In the genomic region with DNA sequence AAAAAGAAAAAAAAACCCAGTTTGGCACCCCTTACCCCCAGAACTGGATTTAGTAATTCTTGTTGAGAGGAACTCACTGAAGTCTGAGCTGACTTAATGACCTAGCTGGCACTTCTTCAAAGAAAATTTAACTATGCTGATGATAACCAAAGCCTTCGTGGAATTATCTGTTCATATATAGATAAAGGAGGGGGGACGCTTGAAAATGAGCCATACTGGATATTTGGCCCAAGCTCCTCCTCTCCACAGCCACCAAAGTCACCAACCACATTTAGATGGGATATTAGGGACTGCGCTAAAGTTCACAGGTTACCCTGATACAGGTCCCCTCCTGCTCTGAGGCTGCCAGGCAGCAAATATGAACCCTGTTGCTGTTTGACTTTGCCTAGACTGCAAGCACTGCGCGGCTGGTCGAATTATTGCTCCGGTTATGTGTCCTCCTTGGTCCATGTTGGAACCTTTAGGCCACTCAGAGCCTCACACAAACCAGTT, we compare ENCODE assay signal across 8 mouse cellular contexts. TPM values are rescaled to one million over a fixed set of nuclear protein-coding genes. Genes with fewer than 3 reads are reported as not detected.
DNase-seq lines count a peak whose midpoint lies in the region; ATAC-seq lines count a peak whose summit lies in the region.

No protein-coding gene starts in this region.

- 48% methylated on average over 7 of the region's 7 CpGs for WGBS in intestine, embryonic 14.5 days
- WGBS in neural tube, embryonic 15.5 days: 68% methylated on average over 7 of the region's 7 CpGs
- WGBS in midbrain, embryonic 15.5 days: 59% methylated on average over 7 of the region's 7 CpGs

- H3K36me3 ChIP-seq in megakaryocyte, embryonic 14.5 days (replicated peaks; ENCODE audit: low read length): peaks cover 31% of the 10 kb centered on the region
- H3K36me3 ChIP-seq in intestine, embryonic 14.5 days (ENCODE audit: control insufficient read depth, insufficient read depth, low read length): no peaks in the 10 kb centered on the region
- no peaks in the 10 kb centered on the region for H3K36me3 ChIP-seq in neural tube, embryonic 15.5 days
- H3K36me3 ChIP-seq in midbrain, embryonic 15.5 days (replicated peaks): no peaks in the 10 kb centered on the region

- H3K4me2 ChIP-seq in intestine, embryonic 14.5 days (ENCODE audit: low read length): peak overlapping the region; percentile 82
- peak overlapping the region; percentile 65 for H3K4me2 ChIP-seq in neural tube, embryonic 15.5 days
- no peak overlapping the region for H3K4me2 ChIP-seq in midbrain, embryonic 15.5 days

- ATAC-seq in megakaryocyte, adult 5-6 weeks (ENCODE audit: poor library complexity, severe bottlenecking): no peak
- ATAC-seq in intestine, embryonic 14.5 days (replicated peaks; ENCODE audit: low FRiP score, low TSS enrichment, low read depth): no peak
- no peak for ATAC-seq in neural tube, embryonic 15.5 days (ENCODE audit: low FRiP score)
- ATAC-seq in midbrain, embryonic 15.5 days (replicated peaks): no peak
- no peak for ATAC-seq in granulocyte monocyte progenitor cell, adult 5-6 weeks (replicated peaks; ENCODE audit: poor library complexity, severe bottlenecking)

- DNase-seq in adrenal gland, postnatal 36 days: peak; percentile 12 to 19
- DNase-seq in adrenal gland, postnatal 14 days: no peak
- DNase-seq in intestine, embryonic 14.5 days (ENCODE audit: low spot score): no peak

- peak overlapping the region; percentile 99 for H3K4me3 ChIP-seq in megakaryocyte, embryonic 14.5 days (replicated peaks)
- peak overlapping the region; percentile 49 for H3K4me3 ChIP-seq in intestine, embryonic 14.5 days (ENCODE audit: low read depth, low read length)
- peak overlapping the region; percentile 40 for H3K4me3 ChIP-seq in neural tube, embryonic 15.5 days (replicated peaks)
- H3K4me3 ChIP-seq in midbrain, embryonic 15.5 days: no peak overlapping the region

- no peak overlapping the region for H3K27ac ChIP-seq in intestine, embryonic 14.5 days (ENCODE audit: low read depth)
- H3K27ac ChIP-seq in neural tube, embryonic 15.5 days (replicated peaks): no peak overlapping the region
- H3K27ac ChIP-seq in midbrain, embryonic 15.5 days: no peak overlapping the region

- H3K4me1 ChIP-seq in megakaryocyte, embryonic 14.5 days: peaks cover 50% of the 10 kb centered on the region
- H3K4me1 ChIP-seq in intestine, embryonic 14.5 days (replicated peaks; ENCODE audit: control insufficient read depth, insufficient read depth, low read length): peaks cover 7% of the 10 kb centered on the region; the same call in 1 of the 2 replicates
- H3K4me1 ChIP-seq in neural tube, embryonic 15.5 days: peaks cover 9% of the 10 kb centered on the region
- H3K4me1 ChIP-seq in midbrain, embryonic 15.5 days: peaks cover 7% of the 10 kb centered on the region

- H3K9ac ChIP-seq in intestine, embryonic 14.5 days (ENCODE audit: low read length): no peak overlapping the region
- H3K9ac ChIP-seq in neural tube, embryonic 15.5 days (replicated peaks): no peak overlapping the region
- H3K9ac ChIP-seq in midbrain, embryonic 15.5 days: no peak overlapping the region

- no peaks in the 10 kb centered on the region for H3K9me3 ChIP-seq in megakaryocyte, embryonic 14.5 days
- H3K9me3 ChIP-seq in intestine, embryonic 14.5 days (ENCODE audit: control insufficient read depth, low read length): no peaks in the 10 kb centered on the region
- no peaks in the 10 kb centered on the region for H3K9me3 ChIP-seq in neural tube, embryonic 15.5 days (replicated peaks)
- H3K9me3 ChIP-seq in midbrain, embryonic 15.5 days: no peaks in the 10 kb centered on the region

- no peaks in the 10 kb centered on the region for H3K27me3 ChIP-seq in megakaryocyte, embryonic 14.5 days (replicated peaks)
- peaks cover 12% of the 10 kb centered on the region for H3K27me3 ChIP-seq in intestine, embryonic 14.5 days (replicated peaks; ENCODE audit: control insufficient read depth, insufficient read depth, low read length)
- H3K27me3 ChIP-seq in neural tube, embryonic 15.5 days (replicated peaks): peaks cover 17% of the 10 kb centered on the region
- H3K27me3 ChIP-seq in midbrain, embryonic 15.5 days (replicated peaks): peaks cover 3% of the 10 kb centered on the region; the same call in 1 of the 2 replicates

RNA-seq across cellular contexts. Expression of gene Cd44, which starts 1.2 kb away (rescaled TPM):
- 10 to 100 TPM; 59.9 to 62.0 TPM for total RNA-seq in adrenal gland, postnatal 36 days (2021)
- 54.6 and 84.8 TPM in 2 replicates for total RNA-seq in adrenal gland, postnatal 14 days (2021)
- polyA plus RNA-seq in megakaryocyte, embryonic 14.5 days (2012; ENCODE audit: insufficient read depth, low replicate concordance): 3.1 and 10.6 TPM in 2 replicates
- total RNA-seq in megakaryocyte, adult 5-6 weeks (2015): 358 and 368 TPM in 2 replicates
- total RNA-seq in megakaryocyte, adult 5-6 weeks (2017): 289 and 337 TPM in 2 replicates
- 13.7 and 17.1 TPM in 2 replicates for polyA plus RNA-seq in intestine, embryonic 14.5 days (2014; fragmentation: Nextera tagmentation; extraction: Ambion mirVana)
- 6.9 and 9.8 TPM in 2 replicates for polyA plus RNA-seq in neural tube, embryonic 15.5 days (2015; fragmentation: Nextera tagmentation; extraction: Ambion mirVana)
- 2.3 and 2.5 TPM in 2 replicates for polyA plus RNA-seq in midbrain, embryonic 15.5 days (2015; fragmentation: Nextera tagmentation; extraction: Ambion mirVana)
- 119 and 145 TPM in 2 replicates for total RNA-seq in granulocyte monocyte progenitor cell, adult 5-6 weeks (2014; fragmentation: Nextera tagmentation)
- 130 and 135 TPM in 2 replicates for total RNA-seq in granulocyte monocyte progenitor cell, adult 5-6 weeks (2017)

Comparison
In these comparisons a context has a peak if more than half of its experiments do, and no peak if none do; other contexts are left out.
1. DNase-seq: peak in adrenal gland, postnatal 36 days (2 of 2); none in adrenal gland, postnatal 14 days (single experiment) and intestine, embryonic 14.5 days (single experiment).